Mouse (Mus musculus) heart, adult 11 months (tissue): ENCODE measurements around the gene Wnt16.
"Not testable (repeated sequence)": the region's sequence is repeated elsewhere in the genome, so short reads cannot be mapped to it uniquely, and the experiment has no call there.

Experiments used
- DNase-seq: peaks from one replicate; pipeline ENCODE4 v3.0.0; 2022

Wnt16 gene

DNA sequence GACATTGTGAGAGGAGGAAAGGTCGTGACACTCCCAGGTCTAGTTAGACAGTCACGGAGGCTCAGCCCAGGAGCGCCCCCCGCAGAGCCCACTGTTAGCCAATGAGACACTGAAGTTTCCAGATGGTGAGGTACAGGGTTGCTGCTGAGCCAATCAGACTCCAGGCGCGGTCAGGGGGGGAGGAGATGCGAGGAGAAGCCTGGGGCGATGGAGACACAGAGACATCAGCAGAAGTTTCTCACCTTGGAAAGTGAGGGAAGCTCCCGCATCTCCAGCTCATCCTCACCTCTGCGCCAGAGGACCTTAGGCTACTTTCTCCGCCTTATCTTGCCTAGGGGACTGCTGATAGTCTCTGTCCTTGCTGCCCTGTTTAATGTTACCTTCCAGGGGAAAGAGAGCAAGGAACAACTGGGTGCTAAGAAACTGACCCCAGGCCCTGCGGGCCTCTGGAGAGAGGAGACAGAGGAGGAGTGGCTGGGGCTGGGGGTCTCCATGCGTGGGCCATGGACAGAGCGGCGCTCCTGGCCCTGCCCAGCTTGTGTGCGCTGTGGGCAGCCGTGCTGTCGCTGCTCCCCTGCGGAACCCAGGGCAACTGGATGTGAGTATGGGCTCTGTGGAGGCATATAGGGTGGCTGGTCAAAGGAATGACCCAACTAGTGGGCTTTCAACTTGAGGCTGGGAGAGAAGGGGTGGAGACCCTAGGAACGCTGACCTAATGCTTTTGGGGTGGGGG lies at the start of gene Wnt16:
TSS of gene Wnt16 (plus strand) at position 224 of the 733 bp plus-strand sequence.
- DNase-seq: peak; percentile 89

DNA sequence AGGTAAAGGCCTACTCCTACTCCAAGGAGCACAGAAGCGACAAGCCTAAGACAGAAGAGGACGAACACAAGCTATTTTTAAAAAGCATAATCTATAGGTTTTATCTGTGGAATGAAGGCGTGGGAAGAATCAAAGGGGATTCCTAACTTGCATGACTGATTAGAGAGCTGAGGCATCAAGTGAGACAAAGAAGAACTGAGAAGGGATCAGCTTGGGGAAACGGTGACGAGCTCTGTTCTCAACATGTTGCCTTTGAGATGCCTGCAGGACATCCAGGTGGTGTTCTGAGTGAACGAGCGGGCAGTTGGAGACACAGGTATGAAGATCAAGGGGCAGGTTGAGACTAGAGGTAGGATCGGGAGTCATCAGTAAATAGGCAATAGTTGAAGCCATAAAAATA lies 44.7 kb upstream of the Wnt16 start:
- no peak for DNase-seq

DNA sequence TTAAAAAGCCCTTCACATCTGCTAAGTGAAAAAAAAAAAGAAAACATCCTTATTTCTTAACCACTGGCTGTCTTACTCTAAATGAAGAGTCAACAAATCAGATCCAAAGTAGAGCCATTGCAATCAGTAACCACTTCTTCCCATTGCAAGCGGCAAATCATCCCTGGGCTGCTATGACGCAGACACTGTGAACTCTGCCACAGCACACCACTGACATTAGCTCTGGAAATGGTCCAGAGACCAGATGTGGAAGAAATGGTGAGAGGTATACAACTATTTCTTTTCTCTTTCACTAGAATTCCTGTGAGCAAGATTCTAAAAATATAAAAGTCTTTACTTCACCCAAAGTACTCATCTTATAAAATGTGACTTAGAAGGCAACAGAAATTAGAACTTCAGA lies 41.3 kb upstream of the Wnt16 start:
- DNase-seq: no peak

DNA sequence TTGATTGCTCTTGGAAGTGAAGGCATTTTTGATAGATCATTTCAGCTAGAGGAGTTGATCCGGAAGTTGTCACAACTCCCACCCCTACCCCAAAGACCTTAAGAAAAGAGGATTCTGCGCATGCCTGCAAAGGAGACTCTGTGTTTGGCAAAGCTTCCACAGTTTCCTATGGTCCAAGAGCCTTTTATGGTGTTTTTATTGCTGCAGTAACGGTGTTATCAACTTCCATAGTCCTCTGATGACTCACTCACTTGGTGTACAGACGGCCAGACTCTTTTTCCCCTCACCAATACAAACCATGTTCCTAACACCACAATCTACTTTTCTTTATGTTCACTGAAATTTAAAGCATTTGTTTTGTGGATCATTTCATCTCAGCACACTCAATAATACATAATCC lies 29.2 kb upstream of the Wnt16 start:
- no peak for DNase-seq

DNA sequence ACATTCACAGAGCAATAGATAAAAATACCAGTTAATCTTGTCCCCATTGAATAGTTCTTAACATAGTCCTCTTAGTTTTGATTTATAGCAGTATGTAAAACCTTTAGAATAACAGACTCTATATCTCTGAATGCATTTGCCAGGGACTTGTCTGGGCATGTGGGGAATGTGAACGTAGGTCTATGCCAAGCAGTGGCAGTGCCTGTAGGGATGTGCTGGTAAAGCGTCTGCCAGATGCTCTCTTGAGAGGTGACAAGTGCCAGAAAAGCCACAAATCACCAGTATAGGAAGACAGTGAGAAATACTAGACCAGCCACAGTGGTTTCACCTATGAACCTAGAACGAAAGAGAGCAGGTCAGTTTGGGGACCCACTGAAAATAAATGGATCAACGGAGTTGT lies 25.5 kb upstream of the Wnt16 start:
- no peak for DNase-seq

DNA sequence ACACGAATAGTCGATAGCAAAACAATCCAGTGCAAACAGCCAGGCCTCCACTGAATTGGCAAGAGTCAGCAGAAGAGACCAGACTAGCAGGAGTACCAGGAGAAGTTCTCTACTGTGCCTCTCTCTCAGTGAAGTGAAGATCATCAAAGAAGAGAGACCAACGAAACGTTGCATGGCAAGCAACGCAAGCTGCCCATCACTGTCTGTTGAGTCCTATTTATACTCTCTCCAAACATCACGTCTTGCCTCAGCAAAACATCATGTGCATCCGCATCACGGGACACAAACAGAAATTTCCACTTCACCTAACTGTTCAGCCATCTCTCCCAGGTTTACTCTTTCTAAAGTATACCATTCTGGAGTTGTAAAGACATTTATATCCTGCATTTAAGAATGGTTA lies 23.9 kb upstream of the Wnt16 start:
- not testable (repeated sequence) for DNase-seq

DNA sequence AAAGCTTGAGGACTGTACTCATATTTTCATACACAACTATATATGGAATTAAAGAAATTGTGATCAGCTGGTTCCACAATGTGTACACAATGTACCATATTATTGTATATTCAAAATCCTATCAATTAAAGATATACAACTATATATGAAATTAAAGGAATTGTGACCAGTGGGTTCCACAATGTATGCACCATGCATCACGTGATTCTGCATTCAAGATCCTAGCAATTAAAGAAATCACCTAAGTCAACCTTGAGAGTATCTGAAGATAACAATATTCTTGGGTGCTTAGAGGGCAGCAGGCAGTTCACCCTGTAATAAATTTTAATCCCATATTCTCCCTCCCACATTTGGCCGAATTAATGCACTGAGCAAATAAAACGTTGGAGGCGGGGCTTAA lies 22.0 kb upstream of the Wnt16 start:
- no peak for DNase-seq

DNA sequence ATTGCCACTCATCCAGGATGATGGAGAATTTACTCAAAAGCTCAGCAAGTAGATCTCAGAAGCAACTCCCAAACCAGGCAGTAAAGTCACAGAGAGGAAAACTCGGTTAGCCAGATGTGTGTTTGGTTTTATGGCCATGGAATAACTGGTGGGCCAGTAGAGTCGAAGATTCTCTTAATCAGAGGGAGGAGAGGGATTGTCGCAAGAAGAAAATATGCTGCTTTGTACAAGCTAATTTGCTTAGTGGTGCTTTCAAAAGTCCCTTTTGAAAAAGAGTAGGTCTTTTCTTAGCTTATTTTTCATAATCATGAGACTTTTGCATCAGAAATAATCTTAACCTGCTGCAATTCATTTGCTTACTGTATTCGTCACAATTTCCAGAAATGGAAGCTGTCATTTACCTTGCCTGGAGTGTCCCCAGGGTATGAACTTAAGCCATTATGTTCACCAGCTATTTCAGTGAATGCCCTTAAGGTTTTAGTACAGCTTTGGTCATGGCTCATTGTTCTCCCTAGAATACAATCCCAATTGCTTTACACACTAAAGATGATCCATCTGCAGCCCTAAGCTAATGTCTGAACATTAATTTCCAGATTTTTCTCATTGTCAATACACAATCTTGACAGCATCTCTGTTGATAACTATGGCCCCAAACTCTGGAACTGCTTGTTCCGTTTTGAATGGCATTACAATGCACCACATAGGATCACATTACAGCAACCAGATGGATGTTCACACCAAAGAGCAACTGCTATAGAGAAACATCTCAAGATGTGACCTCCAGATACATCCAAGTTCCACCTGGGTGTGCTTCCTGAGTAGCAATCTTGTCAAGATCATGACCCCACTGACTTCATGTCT lies 20.0 kb upstream of the Wnt16 start:
- no peak for DNase-seq

DNA sequence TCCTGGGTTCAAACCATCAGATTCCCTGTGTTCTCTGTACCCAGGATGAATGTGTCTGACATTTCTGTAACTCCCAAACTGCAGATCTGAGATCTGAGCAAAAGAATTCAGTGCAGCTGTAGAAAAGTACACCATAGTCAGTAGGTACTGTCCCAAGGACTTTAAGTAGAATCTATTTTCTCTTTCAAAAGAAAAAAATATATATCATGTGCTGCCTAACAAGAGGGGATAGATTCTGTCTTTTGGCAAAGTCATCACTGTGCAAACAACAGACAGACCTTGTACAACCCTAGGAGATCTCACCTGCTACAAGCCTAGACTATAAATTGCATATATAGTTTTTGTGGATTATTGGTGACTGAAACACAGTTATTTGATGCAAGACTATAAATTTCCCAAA lies 19.4 kb upstream of the Wnt16 start:
- DNase-seq: no peak

DNA sequence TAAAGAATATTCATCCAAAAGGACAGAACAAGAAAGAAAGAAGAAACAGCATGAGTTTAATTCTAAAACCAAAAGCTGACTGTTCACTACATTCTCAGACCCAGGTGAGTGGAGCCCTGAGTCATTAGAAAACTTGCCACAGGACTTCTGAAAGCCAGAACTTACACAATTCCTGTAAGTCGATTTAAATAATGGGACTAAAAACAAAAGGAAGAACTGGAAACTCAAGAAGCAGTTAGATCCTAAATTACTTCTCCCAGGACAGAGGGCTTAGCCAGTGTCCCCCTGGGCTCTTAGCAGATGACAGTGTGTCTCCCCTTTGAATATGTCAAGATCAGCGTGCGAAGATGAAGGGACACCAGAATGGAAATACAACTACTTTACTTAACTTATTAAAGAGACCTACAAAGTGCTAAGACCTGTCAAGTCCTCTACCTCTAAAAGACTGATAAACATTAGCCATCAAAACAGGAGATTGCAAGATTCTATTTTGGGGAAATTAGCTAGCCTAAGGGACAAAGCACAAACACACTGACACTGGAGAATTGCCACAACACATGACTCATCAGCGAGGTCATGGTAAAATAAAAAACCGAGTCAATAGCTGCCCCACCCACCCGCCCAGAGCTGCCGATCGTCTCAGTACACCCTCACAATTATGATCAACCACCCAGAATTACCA lies 18.0 kb upstream of the Wnt16 start:
- DNase-seq: no peak

DNA sequence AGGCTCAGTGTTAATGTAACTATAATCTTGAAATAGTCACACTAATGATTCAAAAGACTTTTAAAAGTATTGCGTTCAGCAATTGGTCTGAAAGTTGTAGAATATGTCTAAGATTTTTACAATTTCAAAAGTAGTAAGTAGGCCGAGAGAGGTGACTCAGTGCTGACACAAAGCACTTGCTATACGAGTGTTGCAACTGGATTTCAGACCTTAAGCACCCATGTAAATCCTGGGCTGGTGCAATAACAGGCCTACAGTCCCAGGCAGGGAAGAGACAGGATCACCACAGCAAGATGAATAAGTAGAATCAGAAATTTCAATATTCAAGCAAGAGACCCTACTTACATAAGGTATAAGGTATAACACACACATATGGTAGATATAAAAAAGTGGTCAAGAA lies 10.1 kb upstream of the Wnt16 start:
- DNase-seq: no peak

DNA sequence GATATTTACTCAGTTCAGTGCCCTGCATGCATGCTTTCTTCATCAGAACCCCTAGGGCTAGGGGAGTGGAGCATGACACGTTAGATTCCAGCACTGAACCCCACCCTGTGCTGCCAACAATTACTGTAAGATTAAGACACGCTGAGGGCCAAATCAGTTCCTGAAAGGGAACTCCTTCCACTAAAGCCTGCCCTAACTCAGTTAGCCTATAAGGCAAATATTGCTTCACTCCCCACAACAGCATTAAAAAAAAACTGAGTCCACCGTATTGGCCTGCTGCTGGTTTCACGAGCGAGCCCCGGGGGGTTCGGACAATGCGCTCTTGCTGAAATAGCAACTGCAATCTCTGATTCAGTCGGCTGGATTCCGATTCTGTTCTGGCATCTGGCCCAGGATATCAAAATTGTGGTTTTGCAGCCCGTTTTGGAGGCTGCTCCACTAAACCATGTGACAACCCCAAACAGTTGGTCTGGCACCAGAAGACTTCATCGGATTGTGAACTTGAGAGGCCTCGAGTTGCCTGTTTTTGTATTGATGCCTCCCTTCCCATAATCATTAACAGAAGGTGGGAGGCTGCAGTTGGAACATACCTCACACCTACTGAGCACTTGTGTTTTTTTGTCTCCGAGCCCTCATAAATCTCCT lies 7.7 kb upstream of the Wnt16 start:
- peak; percentile 95 for DNase-seq

DNA sequence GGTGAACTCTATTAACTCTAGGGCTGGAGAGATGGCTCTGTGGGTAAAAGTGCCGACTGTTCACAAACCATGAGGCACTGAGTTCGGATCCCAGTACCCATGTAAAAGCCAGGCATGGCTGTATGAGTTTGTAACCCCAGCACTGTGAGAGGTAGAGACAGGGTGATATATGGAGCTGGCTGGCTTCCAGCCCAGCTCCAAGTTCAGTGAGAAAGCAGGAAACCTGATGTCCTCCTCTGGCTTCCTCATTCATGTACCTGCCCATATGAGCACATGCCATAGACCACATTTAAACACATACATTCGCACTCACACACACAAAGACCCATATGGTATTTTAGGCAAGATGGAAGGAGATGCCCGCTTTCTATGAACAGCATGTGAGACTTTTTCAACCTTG lies 5.6 kb upstream of the Wnt16 start:
- DNase-seq: no peak

DNA sequence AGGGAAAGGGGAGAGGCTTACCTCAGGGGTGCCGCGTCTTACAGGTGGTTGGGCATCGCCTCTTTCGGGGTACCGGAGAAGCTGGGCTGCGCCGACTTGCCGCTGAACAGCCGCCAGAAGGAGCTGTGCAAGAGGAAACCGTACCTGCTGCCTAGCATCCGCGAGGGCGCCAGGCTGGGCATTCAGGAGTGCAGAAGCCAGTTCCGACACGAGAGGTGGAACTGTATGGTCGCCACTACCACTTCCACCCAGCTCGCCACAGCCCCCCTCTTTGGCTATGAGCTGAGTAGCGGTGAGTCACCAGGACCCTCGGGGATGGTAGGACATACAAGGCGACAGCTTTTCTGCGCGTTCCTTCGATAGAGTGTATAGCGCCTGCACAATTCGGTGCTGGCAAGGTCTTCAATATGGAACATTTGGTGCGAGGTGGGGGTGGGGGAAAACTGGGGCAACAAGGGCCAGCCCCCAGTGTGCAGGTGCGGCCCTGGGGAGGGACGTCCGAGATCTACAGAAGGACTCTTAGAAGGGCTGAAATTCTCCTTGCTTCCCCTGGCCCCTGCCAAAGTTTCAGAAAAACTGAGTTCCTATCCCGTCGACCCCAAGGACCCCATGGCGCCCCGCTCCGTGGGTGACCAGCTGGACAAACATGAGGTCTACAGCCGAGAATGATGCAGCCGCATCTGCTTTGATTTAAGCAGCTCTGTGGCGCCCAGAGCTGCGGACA lies 872 bp downstream of the Wnt16 start:
- DNase-seq: no peak

DNA sequence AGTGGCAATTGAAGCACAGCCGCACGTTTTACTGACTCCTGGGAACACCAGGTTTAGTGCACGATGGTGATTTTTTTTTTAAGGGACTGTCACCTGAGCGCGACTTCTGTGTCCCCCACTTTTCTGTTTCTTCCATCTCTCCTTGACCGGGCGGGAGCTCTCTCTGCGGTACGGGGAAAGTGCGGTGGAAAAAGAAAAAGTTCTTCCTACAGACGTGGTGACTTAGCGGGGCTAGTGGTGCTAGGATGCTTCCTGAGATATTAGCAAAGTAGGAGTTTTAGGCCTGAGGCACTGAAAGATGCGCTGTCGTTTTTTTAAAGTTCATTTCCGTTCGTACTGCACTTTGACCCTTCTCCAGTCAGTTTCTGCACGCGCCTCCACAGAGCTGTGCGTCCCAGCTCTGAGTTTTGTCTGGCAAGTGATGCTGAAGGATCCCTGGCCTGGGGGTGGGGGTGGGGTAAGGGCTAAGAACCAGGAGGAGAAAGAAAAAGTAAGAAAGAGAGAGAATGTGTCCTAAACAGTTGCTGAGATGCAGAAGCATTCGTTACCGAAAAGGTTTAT lies 1.5 kb downstream of the Wnt16 start:
- DNase-seq: no peak

DNA sequence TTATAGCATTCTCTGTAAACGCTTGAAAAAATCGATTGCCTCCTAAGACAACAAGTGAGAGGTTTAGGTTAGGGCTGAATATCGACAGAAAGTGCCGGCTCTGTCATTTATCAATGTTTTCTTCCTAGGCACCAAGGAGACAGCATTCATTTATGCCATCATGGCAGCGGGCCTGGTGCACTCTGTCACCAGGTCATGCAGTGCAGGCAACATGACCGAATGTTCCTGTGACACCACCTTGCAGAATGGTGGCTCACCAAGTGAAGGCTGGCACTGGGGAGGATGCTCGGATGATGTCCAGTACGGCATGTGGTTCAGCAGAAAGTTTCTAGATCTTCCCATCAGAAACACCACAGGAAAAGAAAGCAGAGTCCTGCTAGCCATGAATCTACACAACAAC lies 2.8 kb downstream of the Wnt16 start:
- no peak for DNase-seq

DNA sequence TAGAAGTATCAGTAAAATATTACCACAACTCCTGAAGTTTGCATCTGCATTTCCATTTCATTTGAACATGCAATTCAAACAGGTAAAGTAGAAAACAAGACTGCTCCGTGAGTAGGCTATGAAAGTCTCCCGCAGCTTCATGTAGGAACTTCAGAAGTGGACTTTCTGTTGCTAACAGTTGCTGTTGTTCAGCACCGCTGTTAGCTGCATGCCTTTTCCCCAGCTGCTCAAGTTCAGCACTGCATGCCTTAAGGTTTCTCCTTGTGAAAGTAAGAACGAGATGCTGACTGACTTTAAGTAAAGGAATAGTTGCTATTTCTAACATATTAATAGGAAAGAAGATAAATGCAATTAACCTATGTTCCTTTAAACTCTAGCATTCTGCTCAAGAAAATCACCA lies 4.0 kb downstream of the Wnt16 start:
- no peak for DNase-seq

DNA sequence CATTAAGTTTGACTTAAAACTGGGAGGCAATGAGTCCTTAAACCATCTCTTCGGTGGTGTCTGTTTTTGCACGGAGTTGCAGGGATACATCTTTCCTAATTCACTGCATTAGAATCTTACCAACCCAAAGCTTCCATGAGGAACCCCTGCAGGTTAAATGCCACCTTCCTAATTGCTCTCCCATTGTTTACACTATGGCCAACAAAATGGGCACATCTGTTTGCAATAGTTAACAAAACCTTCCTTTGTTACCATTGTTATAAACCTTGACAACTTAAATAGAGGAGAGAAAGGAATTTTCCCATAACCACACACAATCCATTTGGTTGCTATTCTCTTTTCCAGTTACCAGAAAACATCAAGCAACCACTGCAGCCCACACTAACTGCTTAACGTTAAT lies 5.9 kb downstream of the Wnt16 start:
- no peak for DNase-seq

DNA sequence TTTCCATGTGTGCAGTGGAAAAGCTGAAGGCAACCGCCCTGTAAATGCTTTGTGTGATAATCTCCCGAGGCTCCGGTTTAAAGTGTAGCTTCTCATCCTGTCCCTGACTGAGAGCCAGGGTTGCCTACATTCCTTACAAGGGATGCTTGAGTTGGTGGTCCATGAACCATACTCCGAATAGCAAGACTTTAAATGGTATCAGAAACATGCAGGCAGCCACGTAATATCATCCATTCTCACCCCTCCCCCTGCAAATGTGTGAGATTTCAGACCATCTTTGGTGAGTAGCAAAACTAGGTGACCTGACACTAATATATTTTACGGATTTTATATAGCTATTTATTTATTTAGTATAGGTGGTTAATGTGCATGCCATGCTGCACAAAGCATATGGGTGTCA lies 9.0 kb downstream of the Wnt16 start:
- DNase-seq: peak; percentile 65

DNA sequence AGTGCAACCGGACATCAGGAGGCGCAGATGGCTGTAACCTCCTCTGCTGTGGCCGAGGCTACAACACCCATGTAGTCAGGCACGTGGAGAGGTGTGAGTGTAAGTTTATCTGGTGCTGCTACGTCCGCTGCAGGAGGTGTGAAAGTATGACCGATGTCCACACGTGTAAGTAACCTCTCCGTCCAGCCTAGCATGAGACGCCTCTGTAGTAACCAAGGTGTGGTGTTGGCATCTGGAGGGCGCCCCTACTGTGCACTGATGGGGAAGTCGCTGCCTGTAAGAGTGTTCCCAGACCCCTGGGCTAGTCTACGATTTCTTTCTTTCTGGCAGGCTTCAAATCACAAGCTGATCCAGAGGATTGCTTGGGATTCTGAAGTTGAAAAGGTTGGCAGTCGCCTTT lies 10.0 kb downstream of the Wnt16 start:
- DNase-seq: peak; percentile 51

DNA sequence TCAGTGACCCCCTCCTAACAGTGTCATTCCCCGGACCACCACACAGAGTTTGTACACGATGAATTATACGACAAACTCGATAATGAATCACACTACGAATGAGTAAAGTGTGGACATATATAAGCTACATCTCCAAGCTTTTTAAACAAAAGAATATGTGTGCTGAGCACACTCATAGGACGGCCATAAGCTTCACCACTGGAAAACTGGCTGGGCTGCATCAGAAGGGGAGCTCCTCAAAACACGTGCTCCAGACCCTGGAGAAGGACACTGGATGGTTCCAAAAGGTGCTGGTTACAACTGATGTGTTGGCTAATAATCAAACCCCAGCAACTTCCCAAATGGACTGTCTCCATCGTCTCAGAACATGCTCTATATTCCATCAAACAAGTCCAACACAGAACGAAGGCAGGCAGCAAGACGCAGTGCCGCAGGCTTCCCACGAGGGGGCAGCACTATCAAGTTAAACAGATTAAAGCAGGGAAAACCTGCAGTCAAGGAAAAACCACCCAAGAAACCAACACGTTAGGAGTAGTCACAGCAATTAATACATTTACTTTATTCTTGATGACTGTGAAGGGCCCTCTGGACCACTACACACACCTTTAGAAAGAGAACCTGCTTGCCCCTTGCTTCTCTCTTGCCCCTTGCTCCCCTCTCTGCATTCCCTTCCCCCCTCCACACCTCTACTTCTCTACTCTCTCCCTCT lies 37.5 kb downstream of the Wnt16 start:
- DNase-seq: peak; percentile 91

DNA sequence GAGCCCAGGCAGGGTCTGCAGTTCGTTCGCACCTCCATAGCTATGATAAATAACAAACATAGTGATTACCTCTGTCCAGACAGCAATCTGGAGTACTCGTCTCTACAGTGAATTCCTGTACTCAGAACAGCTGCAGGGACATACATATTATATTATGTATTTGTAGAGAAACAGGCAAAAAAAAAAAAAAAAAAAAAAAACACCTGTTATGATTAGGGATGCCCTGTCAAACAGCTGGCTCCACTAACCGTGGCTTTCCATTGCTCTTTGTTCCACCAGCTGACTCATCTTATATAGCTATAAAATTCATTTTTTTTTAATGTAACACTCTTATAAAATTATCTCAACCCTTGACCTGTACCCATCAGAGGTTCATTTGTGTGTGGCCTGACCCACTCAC lies 38.3 kb downstream of the Wnt16 start:
- DNase-seq: peak; percentile 70
